Mouse (Mus musculus) intestine, embryonic 14.5 days (tissue): Measurements from ENCODE around the gene Emilin2. TPM values are rescaled to one million over a fixed set of nuclear protein-coding genes. Genes with fewer than 3 reads are reported as not detected.

ENCODE experiments used
- ATAC-seq: fragments of 200-750 bp; cut with Nextera tagmentation; replicated peaks from 2 replicates; pipeline ENCODE4 v1.8.0; 2017; ENCODE audit warnings: low read depth, moderate number of reproducible peaks, moderate TSS enrichment, moderate library complexity; ENCODE audit not compliant: low FRiP score, low TSS enrichment
- DNase-seq: peaks from one replicate; pipeline ENCODE4 v3.0.0-alpha.2; 2018; ENCODE audit warnings: low spot score
- H3K27ac ChIP-seq: fragments of 300-500 bp; sonication (generic); 2 replicates; pipeline ENCODE4 v1.5.1; 2014; ENCODE audit warnings: low read depth, mild to moderate bottlenecking, control low read depth
- H3K27me3 ChIP-seq: fragments of 300-500 bp; sonication (generic); replicated peaks from 2 replicates; pipeline ENCODE4 v1.6.1; 2014; ENCODE audit warnings: low read length, control low read depth; ENCODE audit not compliant: control insufficient read depth, insufficient read depth
- H3K36me3 ChIP-seq: fragments of 300-500 bp; sonication (generic); 2 replicates; pipeline ENCODE4 v1.6.1; 2014; ENCODE audit warnings: low read length, control low read depth; ENCODE audit not compliant: control insufficient read depth, insufficient read depth
- H3K4me1 ChIP-seq: fragments of 300-500 bp; sonication (generic); replicated peaks from 2 replicates; pipeline ENCODE4 v1.6.1; 2014; ENCODE audit warnings: low read length, control low read depth, mixed read lengths; ENCODE audit not compliant: control insufficient read depth, insufficient read depth
- H3K4me2 ChIP-seq: fragments of 300-500 bp; sonication (generic); 2 replicates; pipeline ENCODE4 v1.6.1; 2014; ENCODE audit warnings: low read length
- H3K4me3 ChIP-seq: fragments of 300-500 bp; sonication (generic); 2 replicates; pipeline ENCODE4 v1.5.1; 2014; ENCODE audit warnings: low read depth, low read length, control low read depth, mixed read lengths
- H3K9ac ChIP-seq: fragments of 300-500 bp; sonication (generic); 2 replicates; pipeline ENCODE4 v1.6.1; 2014; ENCODE audit warnings: mild to moderate bottlenecking, low read length
- H3K9me3 ChIP-seq: fragments of 300-500 bp; sonication (generic); 2 replicates; pipeline ENCODE4 v1.6.1; 2016; ENCODE audit warnings: low read length, control low read depth; ENCODE audit not compliant: control insufficient read depth
- WGBS: fragments of 180-500 bp; shearing (Covaris S2); extraction: QIAGEN DNeasy Blood & Tissue Kit; methylation state at CpG from one replicate; pipeline ENCODE4 v1.1.7; 2014; 5-methylcytosine and 5-hydroxymethylcytosine counted together
- polyA plus RNA-seq: library from polyadenylated mRNA; unstranded; fragments of >200 nt; fragmentation: Nextera tagmentation; extraction: Ambion mirVana; gene quantifications from 2 replicates; pipeline ENCODE4 v1.2.1, GENCODE M21; 2014

Emilin2 gene
- polyA plus RNA-seq, 1 experiment from 2014 or later: 0.66 TPM

DNA sequence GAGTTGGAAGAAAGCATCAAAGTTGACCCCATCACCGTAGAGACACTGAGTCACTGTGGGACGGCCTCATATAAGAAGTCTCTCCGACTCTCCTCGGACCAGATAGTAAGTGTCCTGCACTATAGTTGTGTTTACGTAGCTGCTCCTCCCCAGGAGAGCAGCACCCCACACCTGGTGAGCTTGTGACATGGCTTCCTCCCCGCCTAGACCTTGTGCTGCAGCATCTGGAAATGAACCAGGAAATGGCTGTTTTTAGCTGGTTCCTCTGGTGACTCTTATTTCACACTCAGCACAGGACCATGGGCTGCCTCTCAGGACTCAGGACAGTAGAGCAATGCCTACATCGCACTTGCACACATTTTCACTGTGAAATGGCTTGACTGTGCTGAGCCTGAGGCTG is 69.1 kb downstream of the Emilin2 start:
- 91% methylated on average over 7 of the region's 7 CpGs for WGBS
- no peak overlapping the region for H3K4me2 ChIP-seq
- no peaks in the 10 kb centered on the region for H3K4me1 ChIP-seq
- H3K27me3 ChIP-seq: no peaks in the 10 kb centered on the region
- no peaks in the 10 kb centered on the region for H3K9me3 ChIP-seq
- H3K9ac ChIP-seq: no peak overlapping the region
- DNase-seq (no peak), ATAC-seq (no peak)
- H3K36me3 ChIP-seq: peaks cover 88% of the 10 kb centered on the region
- H3K27ac ChIP-seq: no peak overlapping the region
- H3K4me3 ChIP-seq: no peak overlapping the region

GRCm38 (mm10) chr17:71240811-71241210 is 71.0 kb downstream of the Emilin2 start:
- ATAC-seq (no peak), DNase-seq (no peak)
- Histone ChIP-seq H3K36me3 (peaks cover 85% of the 10 kb centered on the region), H3K9me3 (no peaks in the 10 kb centered on the region), H3K27me3 (no peaks in the 10 kb centered on the region), H3K27ac (no peak overlapping the region), H3K4me3 (no peak overlapping the region), H3K4me1 (no peaks in the 10 kb centered on the region), H3K4me2 (no peak overlapping the region), H3K9ac (no peak overlapping the region)
- 94% methylated on average over 9 of the region's 9 CpGs for WGBS

- 93% methylated on average over 7 of the region's 7 CpGs for WGBS
- H3K36me3 ChIP-seq: peaks cover 77% of the 10 kb centered on the region
Measured at GRCm38 (mm10) chr17:71238494-71238893, 73.3 kb downstream of the Emilin2 start.

GRCm38 (mm10) chr17:71235229-71235958 is 76.4 kb downstream of the Emilin2 start:
- Histone ChIP-seq H3K4me3 (no peak overlapping the region), H3K36me3 (peaks cover 72% of the 10 kb centered on the region), H3K4me2 (no peak overlapping the region), H3K27ac (no peak overlapping the region), H3K9ac (no peak overlapping the region), H3K27me3 (no peaks in the 10 kb centered on the region), H3K4me1 (no peaks in the 10 kb centered on the region), H3K9me3 (no peaks in the 10 kb centered on the region)
- WGBS: 86% methylated on average over 12 of the region's 12 CpGs
- no peak for ATAC-seq
- DNase-seq: no peak

More at GRCm38 (mm10) chr17:71238494-71238893, 73.3 kb downstream of the Emilin2 start:
- H3K9me3 ChIP-seq: no peaks in the 10 kb centered on the region
- H3K4me3 ChIP-seq: no peak overlapping the region
- no peak for ATAC-seq
- no peaks in the 10 kb centered on the region for H3K4me1 ChIP-seq
- H3K4me2 ChIP-seq: no peak overlapping the region
- H3K9ac ChIP-seq: no peak overlapping the region
- no peak overlapping the region for H3K27ac ChIP-seq
- DNase-seq: no peak
- no peaks in the 10 kb centered on the region for H3K27me3 ChIP-seq

- Histone ChIP-seq H3K36me3 (peaks cover 64% of the 10 kb centered on the region), H3K4me3 (no peak overlapping the region), H3K4me1 (no peaks in the 10 kb centered on the region), H3K4me2 (no peak overlapping the region), H3K27me3 (no peaks in the 10 kb centered on the region), H3K9ac (no peak overlapping the region), H3K9me3 (no peaks in the 10 kb centered on the region), H3K27ac (no peak overlapping the region)
- DNase-seq (no peak), ATAC-seq (no peak)
- 91% methylated on average over 12 of the region's 12 CpGs for WGBS
Measured at GRCm38 (mm10) chr17:71234041-71234594, 77.7 kb downstream of the Emilin2 start.

DNA sequence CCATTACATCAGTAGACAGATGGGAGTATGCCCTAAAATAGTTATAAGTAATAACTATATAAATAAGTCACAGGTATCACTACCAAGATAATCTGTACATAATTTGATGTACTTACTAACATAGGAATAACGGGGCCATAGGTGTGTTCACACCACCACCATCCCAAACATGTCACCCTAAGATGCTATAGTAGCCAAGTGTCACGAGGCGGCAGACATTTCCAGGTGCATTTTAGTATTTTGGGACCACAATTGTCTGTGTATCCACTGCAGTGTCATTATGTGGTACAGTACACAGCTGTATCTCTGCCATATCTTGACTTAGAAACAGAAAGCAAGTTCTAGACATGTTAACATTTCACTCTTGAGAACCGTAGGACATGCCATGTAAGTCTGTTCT is 78.6 kb downstream of the Emilin2 start:
- peaks cover 58% of the 10 kb centered on the region for H3K36me3 ChIP-seq
- no peak overlapping the region for H3K9ac ChIP-seq
- no peak for ATAC-seq
- H3K27ac ChIP-seq: no peak overlapping the region
- no peak for DNase-seq
- no peaks in the 10 kb centered on the region for H3K27me3 ChIP-seq
- no peak overlapping the region for H3K4me3 ChIP-seq
- H3K9me3 ChIP-seq: no peaks in the 10 kb centered on the region
- no peaks in the 10 kb centered on the region for H3K4me1 ChIP-seq
- 93% methylated on average over 4 of the region's 4 CpGs for WGBS
- no peak overlapping the region for H3K4me2 ChIP-seq

DNA sequence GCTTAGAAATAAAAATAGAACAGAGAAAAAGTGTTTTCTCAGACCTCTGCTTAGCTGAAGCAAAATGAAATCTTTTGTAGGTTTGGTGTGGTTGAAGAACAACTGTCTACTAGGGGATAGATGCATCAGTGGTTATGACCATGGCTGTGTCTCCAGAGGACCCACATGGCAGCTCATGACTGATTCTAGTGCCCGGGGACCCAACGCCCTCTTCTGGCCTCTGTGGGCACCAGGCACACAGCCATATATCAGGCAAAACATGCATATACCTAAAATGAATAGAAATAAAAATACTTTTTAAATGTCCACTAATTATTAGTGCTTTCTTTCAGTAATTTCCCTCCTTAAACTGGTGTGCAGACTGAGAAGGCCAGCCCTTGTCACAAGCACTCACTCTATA is 79.8 kb downstream of the Emilin2 start:
- Histone ChIP-seq H3K4me3 (no peak overlapping the region), H3K27ac (no peak overlapping the region), H3K4me1 (no peaks in the 10 kb centered on the region), H3K4me2 (no peak overlapping the region), H3K27me3 (no peaks in the 10 kb centered on the region), H3K36me3 (peaks cover 46% of the 10 kb centered on the region), H3K9ac (no peak overlapping the region), H3K9me3 (no peaks in the 10 kb centered on the region)
- DNase-seq (no peak), ATAC-seq (no peak)
- 92% methylated on average over 2 of the region's 2 CpGs for WGBS

DNA sequence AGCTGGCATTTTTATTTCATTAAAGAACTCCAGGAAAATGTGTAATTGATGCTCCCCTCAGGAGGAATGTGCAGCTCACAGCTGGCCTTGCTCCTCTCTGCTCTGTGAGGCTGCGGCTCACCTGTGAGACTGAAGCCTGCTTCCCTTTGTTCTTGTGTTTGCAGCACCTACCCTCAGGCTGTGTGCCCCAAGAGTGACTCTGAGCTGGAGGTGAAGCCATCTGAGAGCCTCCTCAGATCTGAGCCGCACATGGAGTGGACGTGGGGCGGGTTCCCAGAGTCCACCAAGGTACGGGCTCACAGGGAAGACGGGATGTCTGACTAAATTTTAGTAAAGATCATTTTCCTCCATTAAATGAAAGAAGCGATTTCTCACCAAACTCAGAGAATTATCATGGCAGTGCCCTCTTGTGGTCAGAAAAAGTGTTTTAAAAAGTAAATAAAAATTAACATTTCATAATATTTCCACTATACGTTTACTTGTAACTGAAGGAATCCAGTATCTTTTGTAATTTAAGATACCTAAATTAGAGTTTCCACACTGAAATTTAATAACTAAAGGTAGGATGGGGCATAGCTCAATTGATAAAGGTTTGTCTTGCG is 81.6 kb downstream of the Emilin2 start:
- Histone ChIP-seq H3K36me3 (peaks cover 40% of the 10 kb centered on the region), H3K27ac (no peak overlapping the region), H3K27me3 (no peaks in the 10 kb centered on the region), H3K4me2 (no peak overlapping the region), H3K4me1 (no peaks in the 10 kb centered on the region), H3K4me3 (no peak overlapping the region), H3K9me3 (no peaks in the 10 kb centered on the region), H3K9ac (no peak overlapping the region)
- ATAC-seq: no peak
- WGBS: 71% methylated on average over 9 of the region's 9 CpGs
- DNase-seq: no peak
